Mouse (Mus musculus) E14TG2a.4 (cell line): ENCODE data around the gene Fbxw7.

Source experiments
- CTCF ChIP-seq: conservative IDR thresholded peaks from 2 replicates; pipeline ENCODE4 v1.5.1; 2014; ENCODE audit warnings: low read length
- POU5F1 ChIP-seq: IDR thresholded peaks from 2 replicates; pipeline ENCODE4 v1.6.1; 2014; ENCODE audit warnings: low read length, borderline replicate concordance

- TF ChIP-seq CTCF (no peak), POU5F1 (no peak)
Measured at GRCm38 (mm10) chr3:84775067-84775423, 40.0 kb upstream of the Fbxw7 start.
